Mouse (Mus musculus) spleen, postnatal 36 days (tissue): ENCODE measurements at regions not wholly inside any gene's neighbourhood (a gene's known extent, or its start where the extent isn't known, plus 50 kb on each side); places are given as distances from the start of the nearest gene placed in this dataset.
"Not testable (repeated sequence)": the region's sequence is repeated elsewhere in the genome, so short reads cannot be mapped to it uniquely, and the experiment has no call there.

Experiments
- DNase-seq, 2 experiments: peaks; one replicate each; pipeline ENCODE4 v3.0.0; 2022; ENCODE audit warnings: low spot score in 2 of 2, mixed read lengths in 1 of 2

GRCm38 (mm10) chr17:62287127-62287526, 594.0 kb downstream of the Efna5 start:
- no peak for DNase-seq

- DNase-seq, result no peak
These were observed 594.7 kb downstream of the Efna5 start for GRCm38 (mm10) chr17:62286086-62287080.

DNA sequence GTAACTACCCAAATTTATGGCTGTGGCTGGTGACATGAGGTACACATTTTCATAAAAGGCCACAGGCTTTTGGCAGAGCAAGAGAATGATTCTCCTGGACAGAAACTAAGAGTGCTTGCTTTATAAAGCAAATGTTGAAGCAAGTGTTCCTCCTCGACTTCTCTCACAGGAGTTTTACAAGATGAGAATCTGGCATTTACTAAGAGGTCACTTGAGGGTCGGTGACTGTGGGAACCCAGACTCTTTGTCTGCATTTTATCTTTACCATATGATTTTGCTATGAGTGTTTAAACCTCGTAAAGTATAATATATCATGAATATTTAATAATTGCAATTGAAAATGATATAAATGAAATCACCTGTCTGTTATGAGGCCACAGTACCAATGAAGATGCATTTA, 600.9 kb downstream of the Efna5 start:
- DNase-seq, result no peak

- DNase-seq, result no peak
These were observed 609.7 kb downstream of the Efna5 start for GRCm38 (mm10) chr17:62271399-62271798.

- no peak for DNase-seq
These were observed 611.8 kb downstream of the Efna5 start for GRCm38 (mm10) chr17:62269279-62269678.

- no peak for DNase-seq
These were observed 627.7 kb downstream of the Efna5 start for GRCm38 (mm10) chr17:62253448-62253847.

DNA sequence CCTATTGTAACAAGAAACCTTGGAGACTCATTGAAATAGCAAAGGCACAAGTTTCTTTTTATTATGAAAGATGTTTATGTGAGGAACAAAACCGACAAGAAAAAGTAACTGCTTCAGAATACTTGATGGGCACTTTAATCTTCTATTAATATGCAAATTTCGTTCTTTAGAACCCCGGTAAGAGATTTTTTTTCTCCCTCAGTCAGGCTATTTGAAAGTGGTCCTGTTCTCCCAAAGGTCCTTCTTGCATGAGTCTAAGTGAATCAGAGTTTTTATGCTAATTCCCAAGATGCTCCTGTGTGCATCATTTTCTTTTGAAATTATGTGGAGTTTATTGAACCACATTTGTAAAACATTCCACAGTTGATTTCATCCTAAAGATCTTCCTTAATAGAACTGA, 633.1 kb downstream of the Efna5 start:
- DNase-seq, result no peak

- no peak for DNase-seq
These were observed 634.5 kb downstream of the Efna5 start for GRCm38 (mm10) chr17:62246650-62247049.

DNA sequence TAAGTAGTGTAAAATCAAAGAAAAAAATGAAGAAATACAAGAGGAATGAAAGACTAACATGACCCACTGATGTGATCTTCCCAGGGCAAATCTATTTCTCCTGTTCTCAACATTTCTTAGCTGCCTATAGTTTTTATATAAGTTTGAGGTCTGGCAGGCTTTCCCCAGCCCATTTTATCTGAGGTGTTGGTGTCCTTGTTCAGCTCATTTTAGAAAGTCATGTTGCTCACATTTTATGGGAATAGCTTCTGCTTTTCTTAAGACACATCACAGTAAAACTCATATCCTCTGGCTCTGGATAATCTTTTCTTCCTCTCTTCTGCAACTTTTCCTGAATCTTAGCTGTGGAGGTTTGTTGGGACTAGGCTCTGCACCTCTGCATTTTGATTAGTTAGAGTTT, 650.2 kb downstream of the Efna5 start:
- no peak for DNase-seq

- DNase-seq, result no peak
These were observed 670.6 kb downstream of the Efna5 start for GRCm38 (mm10) chr17:62210441-62211025.

DNA sequence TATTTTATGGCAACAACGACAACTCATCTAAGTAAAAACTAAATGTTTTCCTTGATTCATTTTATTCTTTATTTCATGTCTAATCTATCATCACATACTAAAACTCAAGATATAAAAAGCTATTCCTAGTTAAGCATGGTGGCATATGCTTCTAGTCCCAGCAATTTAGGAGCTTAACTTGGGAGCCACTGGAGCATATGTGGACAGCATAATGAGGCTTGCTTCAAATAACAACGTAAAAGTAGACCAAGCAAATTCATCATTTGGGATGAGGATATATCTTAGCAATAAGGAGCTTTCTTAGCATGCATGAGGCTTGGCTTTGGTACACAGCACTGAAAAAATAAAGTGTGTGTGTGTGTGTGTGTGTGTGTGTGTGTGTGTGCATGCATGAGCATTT, 678.5 kb downstream of the Efna5 start:
- no peak for DNase-seq

- no peak for DNase-seq
These were observed 680.6 kb downstream of the Efna5 start for GRCm38 (mm10) chr17:62200491-62200890.

DNA sequence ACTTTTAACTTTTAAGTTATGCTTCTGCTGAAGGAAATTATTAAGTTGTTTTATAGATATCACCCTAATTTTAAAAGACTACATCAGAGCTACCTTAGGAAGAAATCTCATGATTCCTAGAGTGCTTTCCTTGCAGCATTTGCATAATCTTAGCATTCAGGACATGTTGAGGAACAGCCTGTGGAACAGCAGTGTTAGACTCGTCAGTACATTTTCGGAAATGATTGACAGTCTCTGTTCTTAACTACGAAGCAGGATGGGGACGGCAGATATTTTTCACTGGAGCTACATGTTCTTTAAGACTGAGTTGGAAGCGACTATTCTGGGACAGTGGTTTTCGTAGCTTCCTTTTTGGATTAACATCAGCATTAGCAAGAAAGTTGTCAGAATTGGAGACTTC, 681.6 kb downstream of the Efna5 start:
- no peak for DNase-seq

- DNase-seq, result no peak
These were observed 702.4 kb downstream of the Efna5 start for GRCm38 (mm10) chr17:62178612-62179210.

DNA sequence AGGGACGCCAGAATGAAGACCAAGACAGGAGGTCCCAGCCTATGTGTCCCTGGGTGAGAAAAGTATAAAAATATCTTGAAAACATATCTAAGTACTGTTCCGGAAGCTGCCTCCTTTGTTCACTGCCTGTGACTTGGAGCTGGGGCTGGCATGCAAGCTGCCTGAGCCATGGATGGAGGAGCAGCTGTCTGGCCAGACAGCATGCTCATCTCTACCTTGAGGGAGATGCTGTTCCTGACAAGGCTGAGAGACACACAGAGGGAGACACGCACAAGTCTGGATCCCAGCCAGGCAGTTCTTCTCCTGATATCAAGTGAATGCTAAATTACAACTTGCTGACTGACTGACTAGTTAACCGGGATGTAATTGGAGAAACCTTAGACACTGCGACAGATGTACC, 704.8 kb downstream of the Efna5 start:
- DNase-seq, result no peak

DNA sequence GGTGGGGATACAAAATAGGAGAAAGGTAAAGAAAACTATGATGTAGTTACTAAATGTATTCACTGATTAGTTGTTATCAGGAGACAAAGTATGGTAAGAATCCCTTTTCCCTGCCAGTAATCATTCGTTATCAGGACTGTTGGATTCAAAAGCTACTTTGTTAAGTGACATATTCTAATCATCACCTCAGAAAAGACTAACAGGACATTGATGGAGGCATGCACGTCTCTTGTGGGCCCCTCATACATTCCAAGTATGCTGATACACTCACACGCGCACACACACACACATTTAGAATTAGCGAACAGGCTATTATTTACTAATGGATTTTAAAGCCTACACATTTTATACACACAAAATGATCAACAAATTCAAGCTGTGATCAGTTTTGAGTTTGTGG, 708.8 kb downstream of the Efna5 start:
- no peak for DNase-seq

- DNase-seq, result no peak
These were observed 709.6 kb downstream of the Efna5 start for GRCm38 (mm10) chr17:62171532-62171931.

GRCm38 (mm10) chr17:62161457-62161856, 719.7 kb downstream of the Efna5 start:
- DNase-seq, result no peak

- no peak for DNase-seq
These were observed 720.8 kb downstream of the Efna5 start for GRCm38 (mm10) chr17:62160301-62160700.

DNA sequence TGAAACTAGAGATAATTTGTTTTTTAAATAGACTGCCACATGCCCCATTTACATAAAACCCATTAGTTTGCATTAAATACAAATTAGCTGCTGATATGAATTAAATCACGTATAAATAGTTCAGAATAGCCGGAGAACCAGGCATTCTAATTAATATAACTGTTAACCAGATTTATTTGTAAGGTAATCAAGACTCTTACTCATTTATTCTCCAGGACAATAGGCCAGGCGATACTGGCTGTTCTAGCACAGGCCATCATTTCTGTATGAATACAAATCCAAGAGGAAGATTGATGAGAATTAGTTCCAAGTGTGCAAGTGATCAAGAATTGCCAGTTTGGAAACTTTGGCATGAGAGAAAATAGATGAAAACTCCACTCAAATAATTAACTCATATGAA, 746.1 kb downstream of the Efna5 start:
- DNase-seq, result no peak

GRCm38 (mm10) chr17:62111703-62112102, 769.4 kb downstream of the Efna5 start:
- DNase-seq, result not testable (repeated sequence)

DNA sequence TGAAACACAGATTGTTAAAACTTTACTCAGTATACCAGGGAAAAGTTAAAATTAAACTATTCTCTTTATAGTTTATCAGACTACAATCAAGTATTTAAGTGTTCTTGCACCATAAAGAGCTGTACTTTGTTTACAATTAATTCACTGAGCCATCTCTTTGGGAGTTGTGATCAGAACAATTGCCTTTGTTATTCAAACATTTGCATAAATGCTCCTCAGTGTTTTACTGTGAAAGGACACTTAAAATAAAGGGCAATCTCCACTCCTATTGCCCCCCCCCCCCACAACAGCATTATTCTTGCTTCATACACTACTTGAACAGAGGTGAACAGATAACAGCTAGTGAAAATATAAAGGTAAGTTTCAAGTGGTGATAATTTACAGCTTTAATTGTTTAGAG, 772.1 kb downstream of the Efna5 start:
- no peak for DNase-seq

DNA sequence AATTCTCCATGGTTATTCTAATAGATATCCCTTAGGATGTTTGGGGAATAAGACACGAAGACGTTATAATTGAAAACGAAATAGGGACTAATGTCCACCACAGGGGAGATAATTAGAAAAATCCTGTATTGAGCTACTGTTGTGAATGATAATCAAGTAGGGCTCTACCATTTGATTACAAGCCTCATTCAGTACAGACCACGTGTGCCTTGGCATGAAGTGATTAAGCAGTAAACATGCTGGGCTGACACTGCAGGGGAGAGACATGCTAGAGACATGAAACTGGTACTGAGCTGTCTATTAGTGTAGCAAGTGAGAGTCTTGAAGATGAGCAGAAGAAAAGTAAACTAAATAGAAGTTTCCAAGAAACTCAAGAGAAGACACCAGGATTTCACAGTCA, 797.8 kb downstream of the Efna5 start:
- no peak for DNase-seq
